22 mouse cellular contexts compared by ENCODE assay signal in genomic region chrX:130423134-130423533, GRCm38 (mm10).
DNase-seq lines count a peak whose midpoint lies in the region; ATAC-seq lines count a peak whose summit lies in the region.
"Had no signal": no experiment of that assay in that cellular context is flagged by ENCODE, and none has a peak within 500 bp of the region (broad histone marks: within the 10 kb centered on the region; RNA-seq: fewer than 3 reads in every experiment).

No protein-coding gene starts in this region.

- no peak overlapping the region for H3K4me2 ChIP-seq in kidney, embryonic 15.5 days
- H3K4me2 ChIP-seq: embryonic facial prominence, embryonic 13.5 days; forebrain, embryonic 13.5 days; hindbrain, embryonic 12.5 days had no signal

- H3K27me3 ChIP-seq in kidney, embryonic 15.5 days: no peaks in the 10 kb centered on the region
- H3K27me3 ChIP-seq: embryonic facial prominence, embryonic 13.5 days; forebrain, embryonic 13.5 days; hindbrain, embryonic 12.5 days had no signal

- H3K36me3 ChIP-seq in kidney, embryonic 15.5 days: no peaks in the 10 kb centered on the region
- H3K36me3 ChIP-seq: embryonic facial prominence, embryonic 13.5 days; heart, embryonic 10.5 days; hindbrain, embryonic 12.5 days had no signal

- H3K4me3 ChIP-seq in kidney, embryonic 15.5 days (replicated peaks): no peak overlapping the region
- H3K4me3 ChIP-seq: embryonic facial prominence, embryonic 13.5 days; forebrain, embryonic 13.5 days; heart, embryonic 10.5 days; hindbrain, embryonic 12.5 days had no signal

- H3K27ac ChIP-seq in kidney, embryonic 15.5 days: no peak overlapping the region
- H3K27ac ChIP-seq: embryonic facial prominence, embryonic 13.5 days; forebrain, embryonic 13.5 days; heart, embryonic 10.5 days; hindbrain, embryonic 12.5 days; hindbrain, postnatal 0 days had no signal

- H3K9me3 ChIP-seq in kidney, embryonic 15.5 days (replicated peaks): no peaks in the 10 kb centered on the region
- H3K9me3 ChIP-seq: embryonic facial prominence, embryonic 13.5 days; forebrain, embryonic 13.5 days; heart, embryonic 10.5 days; hindbrain, embryonic 12.5 days had no signal

- H3K9ac ChIP-seq in kidney, embryonic 15.5 days: no peak overlapping the region
- H3K9ac ChIP-seq: embryonic facial prominence, embryonic 13.5 days; forebrain, embryonic 13.5 days; forebrain, postnatal 0 days; hindbrain, embryonic 12.5 days had no signal

- 80% methylated on average over 2 of the region's 2 CpGs for WGBS in kidney, embryonic 15.5 days

- ATAC-seq in frontal cortex, adult (ENCODE audit: low TSS enrichment): peak; percentile 13; the same call in 1 of the 2 replicates
- peak; percentile 81 for ATAC-seq in CD4-positive, CD25-positive, alpha-beta regulatory T cell, adult 4 months
- ATAC-seq in activated CD4-positive, CD25-positive, alpha-beta regulatory T cell, adult 4 months: peak; percentile 73
- ATAC-seq in kidney, embryonic 15.5 days (replicated peaks; ENCODE audit: low FRiP score): no peak
- ATAC-seq: forebrain, embryonic 13.5 days; forebrain, postnatal 0 days; hindbrain, postnatal 0 days; intestine, embryonic 16.5 days had no signal

- H3K4me1 ChIP-seq in kidney, embryonic 15.5 days: no peaks in the 10 kb centered on the region
- H3K4me1 ChIP-seq: embryonic facial prominence, embryonic 13.5 days; forebrain, embryonic 13.5 days; heart, embryonic 10.5 days; hindbrain, embryonic 12.5 days had no signal

- DNase-seq in frontal cortex, postnatal 10 days (ENCODE audit: low spot score in 2 of 2): no peak
- DNase-seq in retina, postnatal 1 day: no peak
- no peak for DNase-seq in lung, postnatal 14 days
- DNase-seq: adrenal gland, postnatal 14 days; cerebellum, adult 11-12 months; cerebellum, adult 9-10 months; cerebellum, postnatal 36 days; forebrain, postnatal 0 days; gastrocnemius, postnatal 36 days; heart, adult 11 months; heart, postnatal 10 days; heart, postnatal 4 days had no signal
